Mouse (Mus musculus) megakaryocyte progenitor cell, adult 5-6 weeks (primary cell): ENCODE results near the gene Tbx3. TPM values are rescaled to one million over a fixed set of nuclear protein-coding genes. Genes with fewer than 3 reads are reported as not detected.

ENCODE experiments used
- ATAC-seq: replicated peaks from 2 replicates; pipeline ENCODE4 v1.8.0; 2016; ENCODE audit warnings: mild to moderate bottlenecking, moderate TSS enrichment, inconsistent platforms; ENCODE audit not compliant: poor library complexity
- total RNA-seq, 2 experiments: library from RNA; stranded (forward) in 1 of 2; stranded (reverse) in 1 of 2; fragments of 157-497, 149-512 nt in 1 of 2; fragments of 200-1000 nt in 1 of 2; gene quantifications; 2 replicates each; pipeline versions ENCODE4 v1.2.3 to v1.2.4; 2015 to 2017

Gene Tbx3
- total RNA-seq, 2 experiments from 2014 or later, result not detected

GRCm38 (mm10) chr5:119678516-119678915 is 8.0 kb downstream of the Tbx3 start:
- no peak for ATAC-seq

DNA sequence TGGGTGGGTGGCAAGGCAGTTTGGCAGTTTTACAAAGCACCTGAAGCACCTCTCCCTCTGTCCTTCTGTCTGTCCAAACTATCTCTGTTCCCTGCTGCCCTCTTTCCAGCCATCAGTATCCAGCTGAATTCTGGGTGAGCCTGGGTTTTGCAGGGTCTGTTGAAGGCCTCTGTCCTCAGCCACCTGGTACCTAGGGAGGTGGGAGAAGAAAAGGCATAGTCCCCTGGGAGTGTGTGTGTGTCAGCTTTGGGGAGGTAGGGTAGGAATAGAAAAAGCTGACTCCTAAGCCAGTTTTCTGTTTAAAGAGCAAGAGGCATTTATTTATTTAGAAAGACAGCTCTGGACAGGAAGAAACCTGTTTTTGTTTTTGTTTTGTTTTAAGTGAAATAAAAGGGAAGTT is 8.6 kb downstream of the Tbx3 start:
- ATAC-seq, result no peak

- ATAC-seq, result no peak
Measured at GRCm38 (mm10) chr5:119679614-119680328, 9.3 kb downstream of the Tbx3 start.

- no peak; the same call in 1 of the 2 replicates for ATAC-seq
Measured at GRCm38 (mm10) chr5:119680329-119681010, 10.0 kb downstream of the Tbx3 start.

GRCm38 (mm10) chr5:119681011-119681832 is 10.8 kb downstream of the Tbx3 start:
- no peak for ATAC-seq

DNA sequence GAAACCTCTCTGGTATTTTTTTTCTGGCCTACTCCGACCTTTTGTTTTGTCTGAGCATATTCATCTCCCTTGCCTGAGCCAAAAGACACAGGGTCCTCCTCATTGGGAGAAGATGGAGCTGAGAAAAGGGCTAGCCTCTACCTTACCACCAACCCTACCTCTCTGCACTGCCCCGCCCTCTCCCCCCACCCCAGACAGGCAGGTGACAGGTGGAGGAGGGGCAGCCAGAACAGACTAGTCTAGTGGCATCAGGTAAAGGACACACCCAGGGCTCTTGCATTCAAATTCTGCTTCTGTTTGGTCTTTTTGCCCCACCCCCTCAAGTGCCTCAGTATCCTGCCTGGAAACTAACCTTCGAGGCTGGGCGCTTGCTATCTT is 11.4 kb downstream of the Tbx3 start:
- ATAC-seq, result no peak

DNA sequence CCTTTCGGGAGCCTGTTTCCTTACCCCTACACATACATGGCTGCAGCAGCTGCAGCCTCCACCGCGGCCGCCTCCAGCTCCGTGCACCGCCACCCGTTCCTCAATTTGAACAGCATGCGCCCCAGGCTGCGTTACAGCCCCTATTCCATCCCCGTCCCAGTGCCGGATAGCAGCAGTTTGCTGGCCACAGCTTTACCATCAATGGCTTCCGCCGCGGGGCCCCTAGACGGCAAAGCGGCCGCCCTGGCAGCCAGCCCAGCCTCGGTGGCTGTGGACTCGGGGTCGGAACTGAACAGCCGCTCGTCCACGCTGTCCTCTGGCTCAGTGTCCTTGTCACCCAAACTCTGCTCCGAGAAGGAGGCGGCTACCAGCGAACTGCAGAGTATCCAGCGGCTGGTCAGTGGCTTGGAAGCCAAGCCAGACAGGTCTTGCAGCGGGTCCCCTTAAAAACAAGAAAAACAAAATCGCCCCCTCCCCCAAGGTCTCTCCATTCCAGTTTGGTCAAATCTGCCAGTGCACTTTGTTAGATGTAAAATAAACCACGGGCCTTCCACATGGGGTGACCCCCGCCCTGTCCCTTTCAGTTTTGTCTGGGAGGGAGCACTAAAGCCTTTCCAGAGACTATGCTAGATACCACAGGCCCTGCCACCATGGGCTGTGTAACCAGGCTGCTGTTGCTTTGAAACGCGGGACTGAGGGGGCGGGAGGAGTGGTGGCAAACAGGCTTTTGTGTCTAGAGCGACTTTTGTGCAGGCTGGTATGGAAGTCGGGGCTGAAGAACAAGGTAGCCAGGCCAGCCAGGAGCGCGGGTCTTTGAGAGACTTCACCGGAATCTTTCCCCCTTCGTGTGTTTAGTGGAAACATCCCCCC is 12.4 kb downstream of the Tbx3 start:
- ATAC-seq, result no peak; the same call in 1 of the 2 replicates

- no peak for ATAC-seq
Measured at GRCm38 (mm10) chr5:119683861-119684260, 13.4 kb downstream of the Tbx3 start.

GRCm38 (mm10) chr5:119684701-119685391 is 14.4 kb downstream of the Tbx3 start:
- ATAC-seq, result no peak

- ATAC-seq, result no peak
Measured at GRCm38 (mm10) chr5:119685446-119686198, 15.2 kb downstream of the Tbx3 start.

DNA sequence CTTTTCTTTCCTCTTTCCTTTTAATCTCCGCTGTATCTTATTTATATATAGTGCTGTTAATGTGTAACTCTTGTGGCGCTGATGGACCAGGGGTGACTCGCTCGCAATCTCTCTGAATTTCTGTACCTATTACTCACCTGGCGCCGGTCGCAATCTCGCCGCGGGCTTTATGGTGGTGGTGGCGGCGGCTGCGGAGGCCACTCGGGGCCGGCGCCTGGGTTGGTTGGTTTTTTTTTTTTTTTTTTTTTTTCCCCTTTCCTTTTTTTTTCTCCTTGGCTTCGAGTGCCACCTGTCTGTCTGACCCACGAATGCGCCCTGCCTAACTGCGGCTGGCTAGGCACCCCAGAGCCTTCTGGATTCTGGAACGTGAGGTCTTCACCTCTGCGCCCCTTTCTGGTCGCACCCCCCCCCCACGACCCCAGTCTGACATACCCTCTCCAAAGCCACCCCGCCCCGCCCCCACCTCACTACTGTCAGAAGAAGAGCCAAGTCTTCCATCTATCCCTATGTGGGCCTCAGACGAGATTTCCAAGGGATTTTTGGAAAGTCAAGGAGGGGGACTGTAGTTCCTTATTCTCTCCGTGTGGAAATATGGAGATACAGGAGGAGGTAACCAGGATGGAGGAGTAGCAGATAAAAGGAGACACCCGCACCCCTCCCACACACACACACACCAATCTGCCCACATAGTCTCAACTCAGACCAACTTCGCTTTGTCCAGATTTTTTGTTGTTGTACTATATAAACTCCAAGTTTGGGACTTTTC is 15.9 kb downstream of the Tbx3 start:
- ATAC-seq, result no peak

DNA sequence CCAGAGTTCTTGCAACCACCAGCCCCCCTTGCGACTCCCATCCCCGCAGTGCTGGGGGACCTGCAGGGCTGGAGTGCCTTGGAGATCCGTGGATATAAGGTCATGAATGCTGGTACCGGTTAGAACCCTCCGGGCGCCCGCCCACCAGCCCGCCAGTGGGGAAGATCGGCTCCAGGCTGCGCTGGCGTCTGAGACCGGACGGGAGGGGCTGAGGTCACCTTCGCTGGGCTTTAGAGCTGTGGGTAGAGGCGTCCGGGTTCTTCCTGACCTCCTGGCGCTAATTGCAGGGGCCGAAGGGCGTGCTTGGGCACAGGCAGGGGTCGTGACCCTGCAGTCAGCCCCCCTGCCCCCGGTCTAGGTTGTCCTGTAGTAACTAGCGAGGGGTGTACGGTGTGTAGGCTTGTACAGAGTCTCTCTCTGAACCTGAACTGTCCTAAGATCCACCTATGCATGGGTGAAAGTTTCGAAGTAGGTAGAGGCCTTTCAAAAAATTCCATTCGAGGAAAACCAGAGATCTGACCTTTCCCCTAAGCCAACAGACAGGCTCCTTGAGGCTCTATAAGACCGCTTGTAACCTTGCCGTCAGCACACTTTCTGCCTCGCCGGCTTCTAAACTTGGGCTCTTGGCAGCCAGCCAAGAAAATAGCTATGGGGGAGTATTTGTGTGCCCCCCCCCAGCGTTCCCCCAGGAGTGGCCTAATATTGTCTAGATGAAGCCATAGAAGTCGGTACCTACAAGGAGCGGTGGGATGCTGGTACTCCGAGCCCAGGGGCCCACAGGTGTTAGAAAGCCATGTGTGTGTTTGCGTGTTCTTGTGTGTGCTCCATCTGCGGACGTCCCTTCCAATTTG is 16.8 kb downstream of the Tbx3 start:
- ATAC-seq, result no peak

- no peak for ATAC-seq
Measured at GRCm38 (mm10) chr5:119687856-119688206, 17.4 kb downstream of the Tbx3 start.

- no peak for ATAC-seq
Measured at GRCm38 (mm10) chr5:119688306-119688705, 17.8 kb downstream of the Tbx3 start.

GRCm38 (mm10) chr5:119688914-119689420 is 18.5 kb downstream of the Tbx3 start:
- ATAC-seq, result no peak

DNA sequence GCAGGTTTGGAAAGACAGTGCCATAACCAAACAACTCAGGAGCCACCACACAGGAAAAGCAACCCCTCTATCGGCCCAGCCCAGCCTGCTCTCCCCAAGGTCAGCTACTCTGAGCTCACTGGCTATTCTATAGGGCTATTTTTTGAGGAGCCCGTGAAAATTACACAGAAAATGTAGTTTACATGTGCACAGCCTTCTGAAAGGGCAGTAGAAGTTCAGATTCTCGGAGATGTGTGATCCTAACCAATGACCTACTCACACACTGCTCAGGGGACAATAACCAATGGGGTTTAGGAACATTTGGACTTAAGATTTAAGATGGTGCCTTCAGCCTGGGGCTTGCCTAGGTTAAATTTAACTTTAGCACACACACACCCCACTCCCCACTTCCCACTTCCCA is 19.0 kb downstream of the Tbx3 start:
- ATAC-seq, result no peak

- ATAC-seq, result peak; percentile 74
Measured at GRCm38 (mm10) chr5:119691075-119691474, 20.6 kb downstream of the Tbx3 start.

DNA sequence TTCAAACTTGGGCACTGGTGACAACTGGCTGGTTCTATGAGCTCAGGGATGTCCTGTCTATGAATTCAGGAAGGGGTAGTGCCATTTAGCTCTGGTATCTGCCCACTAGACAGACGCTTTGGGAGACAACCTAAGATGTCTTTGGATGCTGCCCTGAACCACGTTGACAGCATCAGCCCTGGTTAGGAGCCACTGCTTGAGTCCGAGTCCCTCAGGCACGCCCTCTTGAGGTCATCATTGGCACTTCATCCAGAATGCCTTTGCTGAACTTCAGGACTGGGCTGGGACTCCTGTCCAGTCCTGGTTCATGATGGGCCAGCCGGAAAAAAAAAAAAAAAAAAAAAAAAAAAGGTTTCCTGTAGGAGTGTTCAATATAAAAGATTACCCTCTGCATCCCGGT is 22.0 kb downstream of the Tbx3 start:
- no peak for ATAC-seq
